Mouse (Mus musculus) liver, embryonic 14.5 days (tissue): ENCODE measurements around the gene Gm27027. TPM values are rescaled to one million over a fixed set of nuclear protein-coding genes. Genes with fewer than 3 reads are reported as not detected.

Experiments
- ATAC-seq: fragments of 200-750 bp; cut with Nextera tagmentation; 2 replicates; pipeline ENCODE4 v1.8.0; 2017; ENCODE audit warnings: moderate number of reproducible peaks, mild to moderate bottlenecking, moderate library complexity; ENCODE audit not compliant: insufficient read depth
- DNase-seq, 3 experiments: peaks; one replicate each; pipeline ENCODE4 v3.0.0-alpha.2; 2012 to 2013; ENCODE audit warnings: low read depth in 3 of 3, low spot score in 3 of 3
- H3K27ac ChIP-seq: fragments of 300-500 bp; sonication (generic); 2 replicates; pipeline ENCODE4 v1.5.1; 2014; ENCODE audit warnings: moderate library complexity, mild to moderate bottlenecking, control low read depth, inconsistent platforms
- H3K27me3 ChIP-seq: fragments of 300-500 bp; sonication (generic); 2 replicates; pipeline ENCODE4 v1.6.1; 2014; ENCODE audit warnings: mild to moderate bottlenecking, low read length, moderate library complexity; ENCODE audit not compliant: control insufficient read depth, insufficient read depth
- H3K36me3 ChIP-seq: fragments of 300-500 bp; sonication (generic); replicated peaks from 2 replicates; pipeline ENCODE4 v1.6.1; 2014; ENCODE audit warnings: low read depth; ENCODE audit not compliant: control insufficient read depth, insufficient read depth
- H3K4me1 ChIP-seq, 2 experiments: fragments of 200-500 bp in 1 of 2; fragments of 300-500 bp in 1 of 2; sonication (generic) in 1 of 2; replicated peaks; 2 replicates each; pipeline ENCODE4 v1.6.1; 2012 to 2014; ENCODE audit warnings: antibody characterized with exemption in 1 of 2, inconsistent platforms in 1 of 2, low read length in 1 of 2; ENCODE audit not compliant: control insufficient read depth in 2 of 2, insufficient read depth in 2 of 2
- H3K4me2 ChIP-seq: fragments of 300-500 bp; sonication (generic); 2 replicates; pipeline ENCODE4 v1.6.1; 2014; ENCODE audit warnings: low read depth, mild to moderate bottlenecking, control low read depth, moderate library complexity
- H3K4me3 ChIP-seq, 2 experiments: fragments of 200-500 bp in 1 of 2; fragments of 300-500 bp in 1 of 2; sonication (generic) in 1 of 2; 2 replicates each; pipeline ENCODE4 v1.5.1; 2012 to 2014; ENCODE audit warnings: low read depth in 2 of 2, low read length in 2 of 2, mild to moderate bottlenecking in 2 of 2, control low read depth in 1 of 2, inconsistent platforms in 1 of 2, moderate library complexity in 1 of 2; ENCODE audit not compliant: insufficient read depth in 1 of 2
- H3K9ac ChIP-seq: fragments of 300-500 bp; sonication (generic); replicated peaks from 2 replicates; pipeline ENCODE4 v1.6.1; 2014; ENCODE audit warnings: mild to moderate bottlenecking, control low read depth, moderate library complexity
- H3K9me3 ChIP-seq: fragments of 300-500 bp; sonication (generic); 2 replicates; pipeline ENCODE4 v1.6.1; 2016; ENCODE audit warnings: low read length, mixed read lengths; ENCODE audit not compliant: control insufficient read depth
- CTCF ChIP-seq: IDR thresholded peaks from 2 replicates; pipeline ENCODE4 v1.5.1; 2016; ENCODE audit warnings: antibody characterized with exemption, low read depth, control low read depth
- EP300 ChIP-seq: IDR thresholded peaks from 2 replicates; pipeline ENCODE4 v1.6.1; 2016; ENCODE audit warnings: antibody characterized with exemption, low read depth
- WGBS: fragments of 180-500 bp; shearing (Covaris S2); extraction: QIAGEN DNeasy Blood & Tissue Kit; methylation state at CpG from one replicate; pipeline ENCODE4 v1.1.7; 2014; ENCODE audit not compliant: insufficient replicate concordance; 5-methylcytosine and 5-hydroxymethylcytosine counted together
- polyA plus RNA-seq, 2 experiments: library from polyadenylated mRNA; depleted of rRNA in 1 of 2; stranded (reverse) in 1 of 2; unstranded in 1 of 2; fragments of >200 nt; fragmentation: Nextera tagmentation in 1 of 2; extraction: Ambion mirVana in 1 of 2; gene quantifications; 2 replicates each; pipeline versions ENCODE4 v1.2.1 to v1.2.3; 2012 to 2014

Gm27027 gene
- not detected in 2 replicates for polyA plus RNA-seq (2012; rRNA removed)
- polyA plus RNA-seq (2014; fragmentation: Nextera tagmentation; extraction: Ambion mirVana): not detected in 2 replicates

- no peaks in the 10 kb centered on the region for H3K9me3 ChIP-seq
- H3K27ac ChIP-seq: no peak within 1 kb of the TSS
- no peak within 1 kb of the TSS for H3K4me3 ChIP-seq
- H3K4me1 ChIP-seq: no peaks in the 10 kb centered on the region
- WGBS: 79% methylated on average over 6 of the region's 6 CpGs
- TF ChIP-seq EP300 (no peak), CTCF (no peak)
- no peak within 1 kb of the TSS for H3K9ac ChIP-seq
- no peak within 1 kb of the TSS for H3K4me2 ChIP-seq
- ATAC-seq (no peak), DNase-seq (no peak)
- H3K27me3 ChIP-seq: no peaks in the 10 kb centered on the region
- peaks cover 7% of the 10 kb centered on the region for H3K36me3 ChIP-seq
Measured at GRCm38 (mm10) chr2:93996254-93996653, at the start of gene Gm27027. TSS of gene Gm27027 (minus strand) at chr2:93996354.

- Histone ChIP-seq H3K27ac (no peak overlapping the region), H3K4me2 (no peak overlapping the region), H3K36me3 (no peaks in the 10 kb centered on the region), H3K27me3 (no peaks in the 10 kb centered on the region), H3K4me1 (peaks cover 0 to 3% of the 10 kb centered on the region in 2 experiments; a peak in 1 of 4 replicates), H3K9ac (no peak overlapping the region), H3K4me3 (no peak overlapping the region), H3K9me3 (no peaks in the 10 kb centered on the region)
- DNase-seq (no peak), ATAC-seq (no peak)
- 59% methylated on average over 6 of the region's 6 CpGs for WGBS
- no peak for TF ChIP-seq CTCF
Measured at GRCm38 (mm10) chr2:94045411-94046090, 49.4 kb upstream of the Gm27027 start.

- Histone ChIP-seq H3K9me3 (no peaks in the 10 kb centered on the region), H3K4me3 (no peak overlapping the region), H3K27me3 (no peaks in the 10 kb centered on the region), H3K4me1 (peaks cover 0 to 3% of the 10 kb centered on the region in 2 experiments; a peak in 1 of 4 replicates), H3K4me2 (no peak overlapping the region), H3K36me3 (no peaks in the 10 kb centered on the region), H3K9ac (no peak overlapping the region), H3K27ac (no peak overlapping the region)
- 70% methylated on average over 2 of the region's 2 CpGs for WGBS
- no peak for ATAC-seq
- TF ChIP-seq CTCF (no peak), EP300 (no peak)
- DNase-seq: no peak
Measured at GRCm38 (mm10) chr2:94044174-94044573, 48.0 kb upstream of the Gm27027 start.

GRCm38 (mm10) chr2:94043662-94044061 is 47.5 kb upstream of the Gm27027 start:
- H3K36me3 ChIP-seq: no peaks in the 10 kb centered on the region
- no peak overlapping the region for H3K9ac ChIP-seq
- no peak overlapping the region for H3K27ac ChIP-seq
- H3K27me3 ChIP-seq: no peaks in the 10 kb centered on the region
- H3K9me3 ChIP-seq: no peaks in the 10 kb centered on the region
- H3K4me1 ChIP-seq: peaks cover 0 to 3% of the 10 kb centered on the region in 2 experiments; a peak in 1 of 4 replicates
- DNase-seq: no peak
- no peak for TF ChIP-seq EP300
- no peak for TF ChIP-seq CTCF
- no peak overlapping the region for H3K4me3 ChIP-seq
- no peak overlapping the region for H3K4me2 ChIP-seq
- 78% methylated on average over 5 of the region's 5 CpGs for WGBS
- no peak for ATAC-seq

GRCm38 (mm10) chr2:94042461-94042860 is 46.3 kb upstream of the Gm27027 start:
- Histone ChIP-seq H3K27ac (no peak overlapping the region), H3K9me3 (no peaks in the 10 kb centered on the region), H3K27me3 (no peaks in the 10 kb centered on the region), H3K36me3 (no peaks in the 10 kb centered on the region), H3K4me3 (no peak overlapping the region), H3K9ac (no peak overlapping the region), H3K4me1 (peaks cover 0 to 3% of the 10 kb centered on the region in 2 experiments; a peak in 1 of 4 replicates), H3K4me2 (no peak overlapping the region)
- DNase-seq (no peak), ATAC-seq (no peak)
- WGBS: 71% methylated on average over 3 of the region's 3 CpGs
- TF ChIP-seq EP300 (no peak), CTCF (no peak)
